Mouse (Mus musculus): ENCODE results near the gene Tedc1. TPM values are rescaled to one million over a fixed set of nuclear protein-coding genes. Genes with fewer than 3 reads are reported as not detected.

Tedc1 gene
- total and polyA plus RNA-seq, 2 experiments from 2014 or later, result 4.3 to 8.8 TPM

GRCm38 (mm10) chr12:113150591-113150990, 5.6 kb upstream of the Tedc1 start:
- Histone ChIP-seq H3K9ac (replicated peaks; ENCODE audit: low read length, poor library complexity, severe bottlenecking) (no peak overlapping the region), H3K27ac (ENCODE audit: low read depth, low read length) (no peak overlapping the region), H3K4me3 (ENCODE audit: low read depth, low read length) (no peak overlapping the region), H3K4me1 (ENCODE audit: insufficient read depth, low read length) (peaks cover 6% of the 10 kb centered on the region; the same call in 1 of the 2 replicates), H3K27me3 (ENCODE audit: insufficient read depth, low read length) (0 out of 2 replicates have a peak, but pooled peaks cover 6% of the 10 kb centered on the region), H3K36me3 (ENCODE audit: insufficient read depth, low read length) (no peaks in the 10 kb centered on the region), H3K9me3 (ENCODE audit: low read length) (no peaks in the 10 kb centered on the region), H3K4me2 (ENCODE audit: low read depth, low read length, poor library complexity, severe bottlenecking) (no peak overlapping the region)
- WGBS, result 80% methylated on average over 4 of the region's 4 CpGs
- no peak for DNase-seq (ENCODE audit: low spot score)
- no peak for TF ChIP-seq CTCF (IDR thresholded peaks at IDR 0.05)
- no peak for ATAC-seq (ENCODE audit: low FRiP score)

DNA sequence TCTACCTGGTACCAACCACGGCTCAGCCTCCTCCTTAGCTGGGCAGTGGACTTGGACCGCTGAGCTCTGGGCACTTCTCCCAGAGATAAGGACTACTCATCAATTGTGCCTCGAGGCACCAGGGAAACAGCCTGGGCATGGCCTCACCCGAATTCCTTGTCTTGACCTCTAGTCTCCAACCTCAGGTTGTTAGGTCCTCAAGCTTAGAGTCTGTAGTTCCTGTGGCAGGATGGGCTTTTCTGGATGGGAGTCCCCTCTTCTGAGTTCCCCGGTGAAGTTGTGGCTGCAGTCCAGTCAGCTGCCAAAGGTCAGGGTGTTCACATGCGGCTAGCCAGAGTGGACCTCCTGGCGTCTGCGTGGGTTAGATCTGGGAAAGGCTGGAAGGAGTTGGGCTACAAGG, 5.2 kb upstream of the Tedc1 start:
- H3K9ac ChIP-seq (replicated peaks; ENCODE audit: low read length, poor library complexity, severe bottlenecking), result no peak overlapping the region
- ATAC-seq (ENCODE audit: low FRiP score) (no peak), DNase-seq (ENCODE audit: low spot score) (no peak)
- H3K4me3 ChIP-seq (ENCODE audit: low read depth, low read length), result no peak overlapping the region
- no peaks in the 10 kb centered on the region for H3K36me3 ChIP-seq (ENCODE audit: insufficient read depth, low read length)
- peaks cover 6% of the 10 kb centered on the region; the same call in 1 of the 2 replicates for H3K4me1 ChIP-seq (ENCODE audit: insufficient read depth, low read length)
- TF ChIP-seq CTCF (IDR thresholded peaks at IDR 0.05), result no peak
- no peak overlapping the region for H3K4me2 ChIP-seq (ENCODE audit: low read depth, low read length, poor library complexity, severe bottlenecking)
- 80% methylated on average over 8 of the region's 8 CpGs for WGBS
- no peak overlapping the region for H3K27ac ChIP-seq (ENCODE audit: low read depth, low read length)
- 0 out of 2 replicates have a peak, but pooled peaks cover 6% of the 10 kb centered on the region for H3K27me3 ChIP-seq (ENCODE audit: insufficient read depth, low read length)
- H3K9me3 ChIP-seq (ENCODE audit: low read length), result no peaks in the 10 kb centered on the region

- no peak for DNase-seq (ENCODE audit: low spot score)
Measured at GRCm38 (mm10) chr12:113151661-113152271, 4.5 kb upstream of the Tedc1 start.

DNA sequence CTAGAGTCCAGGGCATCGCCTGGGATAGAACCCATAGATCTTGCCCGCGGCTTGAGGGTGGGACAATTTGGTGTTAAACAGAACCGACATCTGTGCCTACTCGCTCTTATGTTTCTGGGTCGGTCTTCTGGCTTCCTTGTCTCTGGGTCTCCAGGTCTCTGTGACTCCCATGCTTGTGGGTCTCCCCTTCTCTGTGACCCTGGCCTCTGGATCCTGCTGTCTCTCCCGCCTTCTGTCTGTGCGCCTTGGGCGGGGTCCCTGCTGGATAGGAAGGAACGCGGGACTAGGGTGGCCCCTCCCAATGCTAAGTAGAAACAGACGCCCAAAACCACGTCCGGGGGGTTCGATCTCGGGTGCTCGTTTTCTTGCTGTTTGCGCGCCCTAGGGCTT, 4.0 kb upstream of the Tedc1 start:
- ATAC-seq (ENCODE audit: low FRiP score) (no peak), DNase-seq (ENCODE audit: low spot score) (no peak)
- Histone ChIP-seq H3K36me3 (ENCODE audit: insufficient read depth, low read length) (no peaks in the 10 kb centered on the region), H3K27me3 (ENCODE audit: insufficient read depth, low read length) (0 out of 2 replicates have a peak, but pooled peaks cover 6% of the 10 kb centered on the region), H3K27ac (ENCODE audit: low read depth, low read length) (no peak overlapping the region), H3K9me3 (ENCODE audit: low read length) (no peaks in the 10 kb centered on the region), H3K4me2 (ENCODE audit: low read depth, low read length, poor library complexity, severe bottlenecking) (peak overlapping the region; percentile 50), H3K9ac (replicated peaks; ENCODE audit: low read length, poor library complexity, severe bottlenecking) (no peak overlapping the region), H3K4me3 (ENCODE audit: low read depth, low read length) (peak overlapping the region; percentile 26; the same call in 1 of the 2 replicates), H3K4me1 (ENCODE audit: insufficient read depth, low read length) (peaks cover 10% of the 10 kb centered on the region; the same call in 1 of the 2 replicates)
- WGBS, result 32% methylated on average over 19 of the region's 19 CpGs
- no peak for TF ChIP-seq CTCF (IDR thresholded peaks at IDR 0.05)

More at GRCm38 (mm10) chr12:113151661-113152271, 4.5 kb upstream of the Tedc1 start:
- TF ChIP-seq CTCF (IDR thresholded peaks at IDR 0.05), result no peak
- Histone ChIP-seq H3K9ac (replicated peaks; ENCODE audit: low read length, poor library complexity, severe bottlenecking) (no peak overlapping the region), H3K9me3 (ENCODE audit: low read length) (no peaks in the 10 kb centered on the region), H3K4me3 (ENCODE audit: low read depth, low read length) (peak overlapping the region; percentile 26), H3K4me2 (ENCODE audit: low read depth, low read length, poor library complexity, severe bottlenecking) (peak overlapping the region; percentile 50), H3K27ac (ENCODE audit: low read depth, low read length) (no peak overlapping the region), H3K27me3 (ENCODE audit: insufficient read depth, low read length) (0 out of 2 replicates have a peak, but pooled peaks cover 6% of the 10 kb centered on the region), H3K36me3 (ENCODE audit: insufficient read depth, low read length) (no peaks in the 10 kb centered on the region), H3K4me1 (ENCODE audit: insufficient read depth, low read length) (peaks cover 9% of the 10 kb centered on the region; the same call in 1 of the 2 replicates)
- ATAC-seq (ENCODE audit: low FRiP score), result no peak
- under 1% methylated on average over 35 of the region's 36 CpGs for WGBS

DNA sequence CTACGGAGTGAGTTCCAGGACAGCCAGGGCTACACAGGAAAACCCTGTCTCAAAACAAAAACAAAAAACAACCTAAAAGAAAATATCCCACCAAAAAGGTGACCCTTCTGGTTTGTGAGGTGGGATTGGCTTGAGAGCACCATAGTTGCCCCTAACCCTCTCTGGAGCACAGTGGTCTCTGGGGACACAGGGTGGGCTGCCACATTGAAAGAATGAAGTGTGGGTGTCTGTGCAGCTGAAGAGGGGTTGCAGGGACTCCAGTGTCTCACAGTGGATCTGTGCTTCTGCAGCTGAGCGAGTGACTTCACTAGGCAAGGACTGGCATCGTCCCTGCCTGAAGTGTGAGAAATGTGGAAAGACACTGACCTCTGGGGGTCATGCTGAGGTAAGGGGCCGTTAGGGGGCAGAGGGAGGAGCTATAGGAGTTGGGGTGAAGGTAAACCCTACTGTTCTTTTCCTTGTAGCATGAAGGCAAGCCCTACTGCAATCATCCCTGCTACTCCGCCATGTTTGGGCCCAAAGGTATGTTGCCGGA, 3.2 kb upstream of the Tedc1 start:
- no peak for DNase-seq (ENCODE audit: low spot score)
- no peak for ATAC-seq (ENCODE audit: low FRiP score)

GRCm38 (mm10) chr12:113153971-113154370, 2.2 kb upstream of the Tedc1 start:
- WGBS, result 91% methylated on average over 7 of the region's 7 CpGs
- no peaks in the 10 kb centered on the region for H3K9me3 ChIP-seq (ENCODE audit: low read length)
- no peak for DNase-seq (ENCODE audit: low spot score)
- H3K27ac ChIP-seq (ENCODE audit: low read depth, low read length), result no peak overlapping the region
- H3K9ac ChIP-seq (replicated peaks; ENCODE audit: low read length, poor library complexity, severe bottlenecking), result no peak overlapping the region
- no peak overlapping the region for H3K4me2 ChIP-seq (ENCODE audit: low read depth, low read length, poor library complexity, severe bottlenecking)
- no peak for TF ChIP-seq CTCF (IDR thresholded peaks at IDR 0.05)
- no peaks in the 10 kb centered on the region for H3K36me3 ChIP-seq (ENCODE audit: insufficient read depth, low read length)
- H3K4me3 ChIP-seq (ENCODE audit: low read depth, low read length), result no peak overlapping the region
- H3K27me3 ChIP-seq (ENCODE audit: insufficient read depth, low read length), result 0 out of 2 replicates have a peak, but pooled peaks cover 6% of the 10 kb centered on the region
- peaks cover 10% of the 10 kb centered on the region; the same call in 1 of the 2 replicates for H3K4me1 ChIP-seq (ENCODE audit: insufficient read depth, low read length)
- no peak for ATAC-seq (ENCODE audit: low FRiP score)

More for the DNA sequence above, 3.2 kb upstream of the Tedc1 start:
- no peak for TF ChIP-seq CTCF (IDR thresholded peaks at IDR 0.05)
- H3K36me3 ChIP-seq (ENCODE audit: insufficient read depth, low read length), result no peaks in the 10 kb centered on the region
- H3K9ac ChIP-seq (replicated peaks; ENCODE audit: low read length, poor library complexity, severe bottlenecking), result no peak overlapping the region
- peaks cover 10% of the 10 kb centered on the region; the same call in 1 of the 2 replicates for H3K4me1 ChIP-seq (ENCODE audit: insufficient read depth, low read length)
- H3K27ac ChIP-seq (ENCODE audit: low read depth, low read length), result no peak overlapping the region
- WGBS, result 92% methylated on average over 6 of the region's 6 CpGs
- 0 out of 2 replicates have a peak, but pooled peaks cover 6% of the 10 kb centered on the region for H3K27me3 ChIP-seq (ENCODE audit: insufficient read depth, low read length)
- H3K4me2 ChIP-seq (ENCODE audit: low read depth, low read length, poor library complexity, severe bottlenecking), result no peak overlapping the region
- H3K4me3 ChIP-seq (ENCODE audit: low read depth, low read length), result no peak overlapping the region
- no peaks in the 10 kb centered on the region for H3K9me3 ChIP-seq (ENCODE audit: low read length)

Measured in midbrain, postnatal 0 days (tissue).